Mouse (Mus musculus): Measurements from ENCODE around the gene Gm20662. TPM values are rescaled to one million over a fixed set of nuclear protein-coding genes. Genes with fewer than 3 reads are reported as not detected.

The Gm20662 gene
- total and polyA plus RNA-seq, 2 experiments from 2014 or later: 0.31 to 3.6 TPM

- H3K9ac ChIP-seq (replicated peaks; ENCODE audit: low read length, poor library complexity, severe bottlenecking): peak overlapping the region; percentile 74; the same call in 1 of the 2 replicates
- peaks cover 7% of the 10 kb centered on the region; the same call in 1 of the 2 replicates for H3K4me1 ChIP-seq (ENCODE audit: insufficient read depth, low read length)
- no peaks in the 10 kb centered on the region for H3K27me3 ChIP-seq (ENCODE audit: insufficient read depth, low read length)
- H3K4me2 ChIP-seq (ENCODE audit: low read depth, low read length, poor library complexity, severe bottlenecking): peak overlapping the region; percentile 95
- 48% methylated on average over 17 of the region's 17 CpGs for WGBS
- TF ChIP-seq CTCF (IDR thresholded peaks at IDR 0.05): no peak
- H3K9me3 ChIP-seq (ENCODE audit: low read length): no peaks in the 10 kb centered on the region
- peak overlapping the region; percentile 70; the same call in 1 of the 2 replicates for H3K4me3 ChIP-seq (ENCODE audit: low read depth, low read length)
- DNase-seq (ENCODE audit: low spot score): no peak
- H3K27ac ChIP-seq (ENCODE audit: low read depth, low read length): no peak overlapping the region
- H3K36me3 ChIP-seq (ENCODE audit: insufficient read depth, low read length): peaks cover 42% of the 10 kb centered on the region
- ATAC-seq (ENCODE audit: low FRiP score): no peak
Observed at GRCm38 (mm10) chr9:108047601-108048565, 51.7 kb downstream of the Gm20662 start.

GRCm38 (mm10) chr9:108048566-108048955 is 52.4 kb downstream of the Gm20662 start:
- H3K36me3 ChIP-seq (ENCODE audit: insufficient read depth, low read length): peaks cover 37% of the 10 kb centered on the region
- peak overlapping the region; percentile 74 for H3K9ac ChIP-seq (replicated peaks; ENCODE audit: low read length, poor library complexity, severe bottlenecking)
- ATAC-seq (ENCODE audit: low FRiP score) (peak; percentile 44; the same call in 1 of the 2 replicates), DNase-seq (ENCODE audit: low spot score) (no peak)
- peak overlapping the region; percentile 95 for H3K4me2 ChIP-seq (ENCODE audit: low read depth, low read length, poor library complexity, severe bottlenecking)
- H3K27ac ChIP-seq (ENCODE audit: low read depth, low read length): no peak overlapping the region
- H3K4me1 ChIP-seq (ENCODE audit: insufficient read depth, low read length): peaks cover 7% of the 10 kb centered on the region; the same call in 1 of the 2 replicates
- no peak for TF ChIP-seq CTCF (IDR thresholded peaks at IDR 0.05)
- H3K27me3 ChIP-seq (ENCODE audit: insufficient read depth, low read length): no peaks in the 10 kb centered on the region
- 1% methylated on average over 19 of the region's 19 CpGs for WGBS
- peak overlapping the region; percentile 70 for H3K4me3 ChIP-seq (ENCODE audit: low read depth, low read length)
- no peaks in the 10 kb centered on the region for H3K9me3 ChIP-seq (ENCODE audit: low read length)

GRCm38 (mm10) chr9:108049016-108049455 is 52.9 kb downstream of the Gm20662 start, which contains the start of gene Gmppb:
Gmppb (plus strand) TSS chr9:108049242.
- Histone ChIP-seq H3K27ac (ENCODE audit: low read depth, low read length) (peak within 1 kb of the TSS; percentile 71), H3K4me2 (ENCODE audit: low read depth, low read length, poor library complexity, severe bottlenecking) (peak within 1 kb of the TSS; percentile 95), H3K27me3 (ENCODE audit: insufficient read depth, low read length) (no peaks in the 10 kb centered on the region), H3K4me1 (ENCODE audit: insufficient read depth, low read length) (peaks cover 7% of the 10 kb centered on the region; the same call in 1 of the 2 replicates), H3K4me3 (ENCODE audit: low read depth, low read length) (peak within 1 kb of the TSS; percentile 70), H3K9ac (replicated peaks; ENCODE audit: low read length, poor library complexity, severe bottlenecking) (peak within 1 kb of the TSS; percentile 74), H3K9me3 (ENCODE audit: low read length) (no peaks in the 10 kb centered on the region), H3K36me3 (ENCODE audit: insufficient read depth, low read length) (peaks cover 40% of the 10 kb centered on the region)
- DNase-seq (ENCODE audit: low spot score) (peak; percentile 98), ATAC-seq (ENCODE audit: low FRiP score) (peak; percentile 90)
- under 1% methylated on average over 39 of the region's 39 CpGs for WGBS
- TF ChIP-seq CTCF (IDR thresholded peaks at IDR 0.05): no peak

GRCm38 (mm10) chr9:108049561-108050251 is 53.6 kb downstream of the Gm20662 start:
- no peaks in the 10 kb centered on the region for H3K27me3 ChIP-seq (ENCODE audit: insufficient read depth, low read length)
- peak overlapping the region; percentile 71 for H3K27ac ChIP-seq (ENCODE audit: low read depth, low read length)
- TF ChIP-seq CTCF (IDR thresholded peaks at IDR 0.05): no peak
- H3K4me3 ChIP-seq (ENCODE audit: low read depth, low read length): peak overlapping the region; percentile 70
- WGBS: 43% methylated on average over 15 of the region's 15 CpGs
- DNase-seq (ENCODE audit: low spot score) (no peak), ATAC-seq (ENCODE audit: low FRiP score) (peak; percentile 32)
- H3K4me2 ChIP-seq (ENCODE audit: low read depth, low read length, poor library complexity, severe bottlenecking): peak overlapping the region; percentile 95
- peaks cover 7% of the 10 kb centered on the region; the same call in 1 of the 2 replicates for H3K4me1 ChIP-seq (ENCODE audit: insufficient read depth, low read length)
- H3K9ac ChIP-seq (replicated peaks; ENCODE audit: low read length, poor library complexity, severe bottlenecking): peak overlapping the region; percentile 74
- H3K9me3 ChIP-seq (ENCODE audit: low read length): no peaks in the 10 kb centered on the region
- H3K36me3 ChIP-seq (ENCODE audit: insufficient read depth, low read length): peaks cover 44% of the 10 kb centered on the region

- TF ChIP-seq CTCF (IDR thresholded peaks at IDR 0.05): no peak
- 92% methylated on average over 15 of the region's 15 CpGs for WGBS
- no peak for ATAC-seq (ENCODE audit: low FRiP score)
- Histone ChIP-seq H3K27ac (ENCODE audit: low read depth, low read length) (no peak overlapping the region), H3K4me2 (ENCODE audit: low read depth, low read length, poor library complexity, severe bottlenecking) (no peak overlapping the region), H3K27me3 (ENCODE audit: insufficient read depth, low read length) (no peaks in the 10 kb centered on the region), H3K9me3 (ENCODE audit: low read length) (no peaks in the 10 kb centered on the region), H3K36me3 (ENCODE audit: insufficient read depth, low read length) (peaks cover 41% of the 10 kb centered on the region), H3K9ac (replicated peaks; ENCODE audit: low read length, poor library complexity, severe bottlenecking) (no peak overlapping the region), H3K4me3 (ENCODE audit: low read depth, low read length) (no peak overlapping the region), H3K4me1 (ENCODE audit: insufficient read depth, low read length) (peaks cover 7% of the 10 kb centered on the region; the same call in 1 of the 2 replicates)
- no peak for DNase-seq (ENCODE audit: low spot score)
Observed at GRCm38 (mm10) chr9:108051184-108051930, 55.2 kb downstream of the Gm20662 start.

All from midbrain, postnatal 0 days (tissue).